Comparison of ENCODE assay signal across 7 mouse cellular contexts in the genomic region with DNA sequence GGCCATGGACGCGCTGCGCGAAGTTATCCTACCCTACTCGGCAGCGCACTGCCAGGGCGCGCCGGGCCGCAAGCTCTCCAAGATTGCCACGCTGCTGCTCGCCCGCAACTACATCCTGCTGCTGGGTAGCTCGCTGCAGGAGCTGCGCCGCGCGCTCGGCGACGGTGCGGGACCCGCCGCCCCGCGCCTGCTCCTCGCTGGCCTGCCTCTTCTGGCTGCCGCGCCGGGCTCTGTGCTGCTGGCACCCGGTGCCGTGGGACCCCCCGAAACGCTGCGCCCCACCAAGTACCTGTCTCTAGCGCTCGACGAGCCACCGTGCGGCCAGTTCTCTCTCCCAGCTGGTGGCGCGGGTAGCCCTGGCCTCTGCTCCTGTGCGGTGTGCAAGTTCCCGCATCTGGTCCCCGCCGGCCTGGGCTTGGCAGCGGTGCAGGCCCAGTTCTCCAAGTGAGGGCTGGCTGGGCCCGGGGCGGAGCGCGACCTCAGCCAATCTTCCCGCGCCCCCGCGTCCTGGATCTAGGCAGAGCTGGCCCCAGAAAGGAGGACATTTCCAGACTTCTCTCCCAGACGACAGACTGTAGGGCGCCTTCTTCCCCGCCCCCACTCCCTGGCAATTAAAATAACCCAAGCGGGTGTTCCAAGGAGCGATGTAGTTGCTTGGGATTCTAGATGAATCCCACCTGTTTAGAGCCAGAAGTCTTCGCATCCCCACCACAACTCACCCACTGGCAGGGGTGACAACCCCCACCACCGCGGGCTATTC. TPM values are rescaled to one million over a fixed set of nuclear protein-coding genes. Genes with fewer than 3 reads are reported as not detected.
A peak's percentile ranks its signal among the peaks of the same experiment; 100 is the strongest.
DNase-seq lines count a peak whose midpoint lies in the region; ATAC-seq and TF ChIP-seq lines count a peak whose summit lies in the region.

No protein-coding gene starts in this region.

- peak overlapping the region; percentile 76 for H3K4me2 ChIP-seq in lung, embryonic 15.5 days
- H3K4me2 ChIP-seq in embryonic facial prominence, embryonic 12.5 days (replicated peaks) = peak overlapping the region; percentile 77
- peak overlapping the region; percentile 63 for H3K4me2 ChIP-seq in liver, embryonic 11.5 days

- no peak for TF ChIP-seq POLR2A in small intestine, adult 2 months (IDR thresholded peaks at IDR 0.05; ENCODE audit: low read depth, low read length)

- no peak for TF ChIP-seq CTCF in small intestine, adult 2 months (IDR thresholded peaks at IDR 0.05; ENCODE audit: extremely low read depth, insufficient read length, insufficient replicate concordance, low read depth, low read length)

- no peak overlapping the region for H3K9ac ChIP-seq in lung, embryonic 15.5 days
- no peak overlapping the region for H3K9ac ChIP-seq in embryonic facial prominence, embryonic 12.5 days
- H3K9ac ChIP-seq in liver, embryonic 11.5 days (ENCODE audit: low read depth, low read length) = no peak overlapping the region

- no peak for DNase-seq in lung, postnatal 14 days
- peak; percentile 55 for DNase-seq in hindbrain, embryonic 10.5 days (ENCODE audit: low spot score)
- peak; percentile 37 for DNase-seq in liver, embryonic 11.5 days (ENCODE audit: low spot score)
- DNase-seq in MN1 (ENCODE audit: low spot score) = no peak

- no peak overlapping the region for H3K27ac ChIP-seq in lung, embryonic 15.5 days
- no peak overlapping the region for H3K27ac ChIP-seq in embryonic facial prominence, embryonic 12.5 days
- H3K27ac ChIP-seq in hindbrain, embryonic 10.5 days = no peak overlapping the region
- no peak overlapping the region for H3K27ac ChIP-seq in liver, embryonic 11.5 days (ENCODE audit: low read depth, low read length)
- no peak overlapping the region for H3K27ac ChIP-seq in small intestine, adult 2 months (ENCODE audit: insufficient read depth, low read depth, low read length)

- no peaks in the 10 kb centered on the region for H3K36me3 ChIP-seq in lung, embryonic 15.5 days
- no peaks in the 10 kb centered on the region for H3K36me3 ChIP-seq in embryonic facial prominence, embryonic 12.5 days
- H3K36me3 ChIP-seq in hindbrain, embryonic 10.5 days = no peaks in the 10 kb centered on the region
- no peaks in the 10 kb centered on the region for H3K36me3 ChIP-seq in liver, embryonic 11.5 days (ENCODE audit: control insufficient read depth, insufficient read depth, low read length)
- no peaks in the 10 kb centered on the region for H3K36me3 ChIP-seq in small intestine, adult 2 months (ENCODE audit: control insufficient read depth, insufficient read depth, low read length)

- peaks cover 18% of the 10 kb centered on the region for H3K4me1 ChIP-seq in lung, embryonic 15.5 days
- peaks cover 19% of the 10 kb centered on the region for H3K4me1 ChIP-seq in embryonic facial prominence, embryonic 12.5 days
- peaks cover 26% of the 10 kb centered on the region for H3K4me1 ChIP-seq in hindbrain, embryonic 10.5 days (replicated peaks)
- peaks cover 4% of the 10 kb centered on the region; the same call in 1 of the 2 replicates for H3K4me1 ChIP-seq in liver, embryonic 11.5 days (replicated peaks; ENCODE audit: control insufficient read depth, insufficient read depth, low read length)
- no peaks in the 10 kb centered on the region; the same call in 1 of the 2 replicates for H3K4me1 ChIP-seq in small intestine, adult 2 months (ENCODE audit: control insufficient read depth, insufficient read depth, insufficient read length, low read length)

- H3K4me3 ChIP-seq in lung, embryonic 15.5 days = peak overlapping the region; percentile 37
- H3K4me3 ChIP-seq in embryonic facial prominence, embryonic 12.5 days = peak overlapping the region; percentile 43
- peak overlapping the region; percentile 54 for H3K4me3 ChIP-seq in hindbrain, embryonic 10.5 days
- H3K4me3 ChIP-seq in liver, embryonic 11.5 days (ENCODE audit: low read depth, low read length) = peak overlapping the region; percentile 43
- H3K4me3 ChIP-seq in small intestine, adult 2 months (ENCODE audit: low read depth, low read length) = peak overlapping the region; percentile 33

- ATAC-seq in lung, embryonic 15.5 days (ENCODE audit: borderline replicate concordance, extremely low read depth, low FRiP score, low TSS enrichment) = no peak
- ATAC-seq in embryonic facial prominence, embryonic 12.5 days (ENCODE audit: insufficient number of reproducible peaks, insufficient read depth, low FRiP score, low TSS enrichment) = no peak
- ATAC-seq in liver, embryonic 11.5 days (replicated peaks; ENCODE audit: low FRiP score) = no peak

- no peaks in the 10 kb centered on the region for H3K9me3 ChIP-seq in lung, embryonic 15.5 days
- no peaks in the 10 kb centered on the region for H3K9me3 ChIP-seq in embryonic facial prominence, embryonic 12.5 days
- no peaks in the 10 kb centered on the region for H3K9me3 ChIP-seq in hindbrain, embryonic 10.5 days
- no peaks in the 10 kb centered on the region for H3K9me3 ChIP-seq in liver, embryonic 11.5 days (ENCODE audit: control insufficient read depth, low read length)

- peaks cover 99% of the 10 kb centered on the region for H3K27me3 ChIP-seq in lung, embryonic 15.5 days
- H3K27me3 ChIP-seq in embryonic facial prominence, embryonic 12.5 days = peaks cover 95% of the 10 kb centered on the region
- H3K27me3 ChIP-seq in hindbrain, embryonic 10.5 days (ENCODE audit: insufficient read depth, poor library complexity, severe bottlenecking) = peaks cover 100% of the 10 kb centered on the region
- peaks cover 94% of the 10 kb centered on the region for H3K27me3 ChIP-seq in liver, embryonic 11.5 days (replicated peaks; ENCODE audit: control insufficient read depth, insufficient read depth, low read length)
- H3K27me3 ChIP-seq in small intestine, adult 2 months (ENCODE audit: control insufficient read depth, insufficient read depth, low read length) = peaks cover 43% of the 10 kb centered on the region

- WGBS in lung, embryonic 15.5 days = 2% methylated on average over 61 of the region's 63 CpGs
- WGBS in embryonic facial prominence, embryonic 12.5 days = under 1% methylated on average over 63 of the region's 63 CpGs
- under 1% methylated on average over 63 of the region's 63 CpGs for WGBS in hindbrain, embryonic 10.5 days
- WGBS in liver, embryonic 11.5 days = 1% methylated on average over 63 of the region's 63 CpGs
- WGBS in small intestine, adult 2 months = 2% methylated on average over 63 of the region's 63 CpGs

RNA-seq across cellular contexts. Expression of a gene that starts 0.8 kb away (rescaled TPM):
- polyA plus RNA-seq in lung, embryonic 15.5 days (2015; fragmentation: Nextera tagmentation; extraction: Ambion mirVana) = 0.08 and 0.09 TPM in 2 replicates
- 1.9 and 5.0 TPM in 2 replicates for polyA plus RNA-seq in embryonic facial prominence, embryonic 12.5 days (2016; fragmentation: Nextera tagmentation; extraction: Ambion mirVana)
- 1.4 and 1.5 TPM in 2 replicates for polyA plus RNA-seq in hindbrain, embryonic 10.5 days (2016; fragmentation: Nextera tagmentation; extraction: Ambion mirVana)
- polyA plus RNA-seq in liver, embryonic 11.5 days (2014; fragmentation: Nextera tagmentation; extraction: Ambion mirVana) = not detected in 2 replicates
- 0.09 TPM in 1 of 2 replicates, not detected in the other for polyA plus RNA-seq in small intestine, adult 2 months (2012; rRNA removed)

RNA-seq across cellular contexts. Expression of a gene that starts 45.1 kb away (rescaled TPM):
- not detected in 2 replicates for polyA plus RNA-seq in lung, embryonic 15.5 days (2015; fragmentation: Nextera tagmentation; extraction: Ambion mirVana)
- polyA plus RNA-seq in embryonic facial prominence, embryonic 12.5 days (2016; fragmentation: Nextera tagmentation; extraction: Ambion mirVana) = 1.6 and 2.9 TPM in 2 replicates
- polyA plus RNA-seq in hindbrain, embryonic 10.5 days (2016; fragmentation: Nextera tagmentation; extraction: Ambion mirVana) = 1.4 and 1.9 TPM in 2 replicates
- not detected in 2 replicates for polyA plus RNA-seq in liver, embryonic 11.5 days (2014; fragmentation: Nextera tagmentation; extraction: Ambion mirVana)
- not detected in 2 replicates for polyA plus RNA-seq in small intestine, adult 2 months (2012; rRNA removed)

Comparison
In these comparisons a context has a peak if more than half of its experiments do, and no peak if none do; other contexts are left out.
1. DNase-seq: peak in hindbrain, embryonic 10.5 days (single experiment) and liver, embryonic 11.5 days (single experiment); none in lung, postnatal 14 days (single experiment) and MN1 (single experiment).
2. Peak in every context shown above with its lines, with median percentiles within 50 percentile points of each other: H3K4me2 ChIP-seq and H3K4me3 ChIP-seq.